Mouse (Mus musculus) heart, adult 2 months (tissue): ENCODE results near the gene Serpinh1. TPM values are rescaled to one million over a fixed set of nuclear protein-coding genes. Genes with fewer than 3 reads are reported as not detected.
"Not testable (repeated sequence)": the region's sequence is repeated elsewhere in the genome, so short reads cannot be mapped to it uniquely, and the experiment has no call there.

Source experiments
- DNase-seq, 2 experiments: peaks; one replicate each; pipeline ENCODE4 v3.0.0; 2021
- H3K27ac ChIP-seq: fragments of 200-600 bp; 2 replicates; pipeline ENCODE4 v1.8.1; 2022
- H3K27me3 ChIP-seq: fragments of 200-500 bp; 2 replicates; pipeline ENCODE4 v1.6.1; 2012; ENCODE audit warnings: mild to moderate bottlenecking, low read length, inconsistent platforms, mixed read lengths; ENCODE audit not compliant: control insufficient read depth, insufficient read depth
- H3K36me3 ChIP-seq: fragments of 200-500 bp; 2 replicates; pipeline ENCODE4 v1.6.1; 2012; ENCODE audit warnings: low read length, inconsistent platforms; ENCODE audit not compliant: control insufficient read depth, insufficient read depth
- H3K4me1 ChIP-seq: fragments of 200-500 bp; 2 replicates; pipeline ENCODE4 v1.6.1; 2011; ENCODE audit warnings: low read length; ENCODE audit not compliant: control insufficient read depth, insufficient read depth
- H3K4me3 ChIP-seq: fragments of 200-600 bp; 2 replicates; pipeline ENCODE4 v1.8.1; 2022
- H3K79me2 ChIP-seq: fragments of 200-500 bp; replicated peaks from 2 replicates; pipeline ENCODE4 v1.6.1; 2012; ENCODE audit warnings: mild to moderate bottlenecking, inconsistent platforms, low read length, moderate library complexity, mixed read lengths; ENCODE audit not compliant: control insufficient read depth, insufficient read depth
- H3K9ac ChIP-seq: fragments of 200-500 bp; 2 replicates; pipeline ENCODE4 v1.6.1; 2012; ENCODE audit warnings: low read depth, mild to moderate bottlenecking, control low read depth, inconsistent platforms, low read length, mixed read lengths
- CTCF ChIP-seq: fragments of 200-600 bp; IDR thresholded peaks from 2 replicates; pipeline ENCODE4 v1.8.1; 2022; ENCODE audit warnings: antibody characterized with exemption, mild to moderate bottlenecking, moderate library complexity
- EP300 ChIP-seq: fragments of 200-500 bp; IDR thresholded peaks from 2 replicates; pipeline ENCODE4 v1.6.1; 2011; ENCODE audit warnings: low read depth, low read length, control low read depth; ENCODE audit not compliant: insufficient read depth
- POLR2A ChIP-seq: fragments of 200-500 bp; IDR thresholded peaks from 2 replicates; pipeline ENCODE4 v1.6.1; 2011; ENCODE audit warnings: mild to moderate bottlenecking, low read depth, low read length, control low read depth; ENCODE audit not compliant: insufficient read depth
- WGBS: fragments of 180-500 bp; shearing (Covaris S2); methylation state at CpG from one replicate; pipeline ENCODE4 v1.1.7; 2018; 5-methylcytosine and 5-hydroxymethylcytosine counted together
- intact Hi-C: fragments of 180-260 bp; cut with DNase I; formaldehyde crosslinking; loops from one replicate; pipeline ENCODE4 v1.15.1; 2025
- polyA plus RNA-seq: library from polyadenylated mRNA; depleted of rRNA; stranded (reverse); fragments of >200 nt; gene quantifications from 2 replicates; pipeline ENCODE4 v1.2.3, GENCODE M21; 2012
- total RNA-seq, 2 experiments: library from RNA; stranded (reverse); gene quantifications; 2 replicates each; pipeline ENCODE4 v1.2.3; 2021

The Serpinh1 gene
- total and polyA plus RNA-seq, 3 experiments: 193 to 275 (median 214) TPM

GRCm38 (mm10) chr7:99380491-99381213, 27.6 kb upstream of the Serpinh1 start:
- 1% methylated on average over 24 of the region's 24 CpGs for WGBS
- Histone ChIP-seq H3K27me3 (no peaks in the 10 kb centered on the region), H3K27ac (peak overlapping the region; percentile 56), H3K9ac (peak overlapping the region; percentile 66), H3K79me2 (no peaks in the 10 kb centered on the region), H3K4me1 (peaks cover 18% of the 10 kb centered on the region), H3K4me3 (peak overlapping the region; percentile 76), H3K36me3 (no peaks in the 10 kb centered on the region)
- DNase-seq: no peak
- intact Hi-C loops: loop anchor here (1.0 kb wide), 1 partner anchor 19 kb away; no protein-coding TSS in a partner anchor
- TF ChIP-seq CTCF: peak; percentile 41
- no peak for TF ChIP-seq POLR2A
- TF ChIP-seq EP300: 0 out of 2 replicates have a peak, but pooled peaks have one; percentile 12

GRCm38 (mm10) chr7:99378870-99379269, 25.8 kb upstream of the Serpinh1 start:
- no peak for TF ChIP-seq CTCF
- intact Hi-C loops: loop anchor here (10.0 kb wide), 1 partner anchor 176 kb away; no protein-coding TSS in a partner anchor
- WGBS: 65% methylated on average over 8 of the region's 8 CpGs
- Histone ChIP-seq H3K36me3 (no peaks in the 10 kb centered on the region), H3K9ac (no peak overlapping the region), H3K4me3 (no peak overlapping the region), H3K27ac (no peak overlapping the region), H3K79me2 (no peaks in the 10 kb centered on the region), H3K4me1 (peaks cover 8% of the 10 kb centered on the region), H3K27me3 (no peaks in the 10 kb centered on the region)
- DNase-seq: no peak

- no peak overlapping the region for H3K9ac ChIP-seq
- no peak overlapping the region for H3K27ac ChIP-seq
- peaks cover 2% of the 10 kb centered on the region; the same call in 1 of the 2 replicates for H3K4me1 ChIP-seq
- H3K79me2 ChIP-seq: no peaks in the 10 kb centered on the region
- H3K27me3 ChIP-seq: no peaks in the 10 kb centered on the region
- peak; percentile 80 for TF ChIP-seq EP300
- no peak; the same call in 1 of the 2 replicates for TF ChIP-seq CTCF
- H3K36me3 ChIP-seq: no peaks in the 10 kb centered on the region
- DNase-seq: peak; percentile 62 to 87
- intact Hi-C loops: loop anchor here (1.0 to 10.0 kb wide), 2 partner anchors 75 to 179 kb away; no protein-coding TSS in a partner anchor
- WGBS: 5% methylated on average over 4 of the region's 4 CpGs
- H3K4me3 ChIP-seq: no peak overlapping the region
Observed at GRCm38 (mm10) chr7:99375455-99375854, 22.4 kb upstream of the Serpinh1 start.

GRCm38 (mm10) chr7:99374325-99374724, 21.3 kb upstream of the Serpinh1 start:
- H3K9ac ChIP-seq, H3K36me3 ChIP-seq, H3K79me2 ChIP-seq, H3K27ac ChIP-seq, DNase-seq, H3K27me3 ChIP-seq, H3K4me1 ChIP-seq, H3K4me3 ChIP-seq: not testable (repeated sequence)
- TF ChIP-seq CTCF: peak; percentile 52
- intact Hi-C loops: loop anchor here (10.0 kb wide), 1 partner anchor 180 kb away; no protein-coding TSS in a partner anchor
- 65% methylated on average over 3 of the region's 3 CpGs for whole genome bisulfite sequencing

- Histone ChIP-seq H3K36me3 (no peaks in the 10 kb centered on the region), H3K9ac (no peak overlapping the region), H3K4me3 (no peak overlapping the region), H3K27ac (no peak overlapping the region), H3K79me2 (no peaks in the 10 kb centered on the region), H3K27me3 (no peaks in the 10 kb centered on the region), H3K4me1 (peaks cover 1% of the 10 kb centered on the region; the same call in 1 of the 2 replicates)
- intact Hi-C loops: no loop called here
- no peak for TF ChIP-seq CTCF
- TF ChIP-seq EP300: no peak
- TF ChIP-seq POLR2A: no peak
- no peak for DNase-seq
- 77% methylated on average over 6 of the region's 6 CpGs for WGBS
Observed at GRCm38 (mm10) chr7:99366716-99367115, 13.7 kb upstream of the Serpinh1 start.

GRCm38 (mm10) chr7:99365069-99365468, 12.0 kb upstream of the Serpinh1 start:
- Histone ChIP-seq H3K27me3 (no peaks in the 10 kb centered on the region), H3K4me3 (no peak overlapping the region), H3K79me2 (no peaks in the 10 kb centered on the region), H3K4me1 (peaks cover 6% of the 10 kb centered on the region), H3K9ac (no peak overlapping the region), H3K27ac (no peak overlapping the region), H3K36me3 (no peaks in the 10 kb centered on the region)
- intact Hi-C loops: loop anchor here (1.0 kb wide), 1 partner anchor 32 kb away; no protein-coding TSS in a partner anchor
- peak; percentile 66 to 72 for DNase-seq
- WGBS: under 1% methylated on average over 5 of the region's 5 CpGs
- TF ChIP-seq EP300 (peak; percentile 94), CTCF (no peak)
